Mouse (Mus musculus): ENCODE results near the gene Pigk. TPM values are rescaled to one million over a fixed set of nuclear protein-coding genes. Genes with fewer than 3 reads are reported as not detected.
"Not testable (repeated sequence)": the region's sequence is repeated elsewhere in the genome, so short reads cannot be mapped to it uniquely, and the experiment has no call there.

Gene Pigk
- total RNA-seq (2021): 10 to 100 TPM; 23.1 to 29.8 TPM
- long read RNA-seq, experiment 1, full-length matches to known transcripts: 30 of 35 reads
- long read RNA-seq, experiment 1, partial matches to known transcripts: 2 of 35 reads
- long read RNA-seq, experiment 1, other reads (novel, unspliced or antisense): 3 of 35 reads
- long read RNA-seq, experiment 2, full-length matches to known transcripts: 18 of 22 reads
- long read RNA-seq, experiment 2, partial matches to known transcripts: 1 of 22 reads
- long read RNA-seq, experiment 2, other reads (novel, unspliced or antisense): 3 of 22 reads

- peak; percentile 92 to 98 for DNase-seq
Observed at GRCm38 (mm10) chr3:152713991-152714902, at the start of gene Pigk. TSS of gene Pigk (plus strand) at chr3:152714100.

DNA sequence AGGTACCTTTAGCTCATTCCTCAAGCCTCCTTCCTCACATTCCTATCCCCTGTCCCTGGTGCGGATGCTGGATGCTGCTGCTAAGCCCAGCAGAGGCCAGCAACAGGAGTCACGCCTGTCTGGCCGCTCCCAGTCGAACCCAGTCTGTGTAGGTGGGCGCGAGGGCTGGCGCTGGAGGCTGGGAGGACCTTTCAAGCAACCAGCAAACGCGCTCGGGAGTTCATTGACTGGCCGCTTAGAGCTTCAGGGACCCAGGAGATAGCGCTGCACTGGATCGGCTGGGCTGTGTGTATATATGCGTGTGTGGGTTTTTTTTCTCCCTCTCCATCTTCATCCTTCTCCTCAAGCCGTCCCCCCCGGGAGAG, 46.9 kb upstream of the Pigk start:
- DNase-seq: no peak

DNA sequence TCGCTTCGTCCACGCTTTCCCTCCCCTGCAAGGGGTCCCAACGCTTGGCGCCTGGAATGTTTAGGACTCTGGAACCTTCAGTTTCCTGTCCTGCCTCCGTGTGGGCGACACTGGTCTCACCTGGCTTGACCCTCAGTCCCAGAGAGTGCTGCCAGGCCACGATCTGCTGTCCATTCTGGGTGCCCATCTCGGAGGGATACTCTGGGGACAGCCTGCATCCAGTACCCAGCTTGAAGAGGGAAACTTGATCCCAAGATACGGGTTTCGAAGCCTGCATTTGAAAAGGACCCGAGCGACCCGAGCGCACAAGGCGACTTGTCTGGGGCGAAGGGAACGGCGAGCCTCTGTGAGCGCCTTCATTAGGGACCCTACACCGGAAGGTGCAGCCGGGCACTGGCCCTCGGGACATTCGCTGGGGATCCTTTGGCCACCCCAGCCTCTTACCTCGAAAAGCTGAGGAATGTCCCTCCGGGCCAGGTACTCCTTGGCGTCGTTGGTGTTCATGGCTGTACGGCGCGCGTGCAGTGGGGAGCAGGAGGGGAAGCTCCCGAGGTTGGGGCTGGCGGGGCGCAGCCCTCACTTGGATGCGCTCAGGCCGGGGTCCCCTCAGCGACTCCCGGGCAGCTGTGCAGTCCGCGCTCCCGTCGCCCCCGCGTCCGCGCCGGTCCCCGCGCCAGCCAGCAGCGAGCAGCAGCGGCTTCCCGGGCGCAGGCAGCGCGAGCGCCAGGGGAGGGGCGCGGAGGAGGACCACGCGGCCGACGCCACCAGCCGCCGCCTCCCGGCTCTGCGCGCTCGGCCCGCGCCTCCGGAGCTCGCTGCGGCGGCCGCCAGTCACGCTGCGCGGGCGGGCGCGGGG, 46.3 kb upstream of the Pigk start:
- no peak for DNase-seq

- DNase-seq: no peak
Observed at GRCm38 (mm10) chr3:152668239-152668638, 45.7 kb upstream of the Pigk start, which contains the start of gene Ak5. TSS of gene Ak5 (minus strand) at chr3:152668360.

DNA sequence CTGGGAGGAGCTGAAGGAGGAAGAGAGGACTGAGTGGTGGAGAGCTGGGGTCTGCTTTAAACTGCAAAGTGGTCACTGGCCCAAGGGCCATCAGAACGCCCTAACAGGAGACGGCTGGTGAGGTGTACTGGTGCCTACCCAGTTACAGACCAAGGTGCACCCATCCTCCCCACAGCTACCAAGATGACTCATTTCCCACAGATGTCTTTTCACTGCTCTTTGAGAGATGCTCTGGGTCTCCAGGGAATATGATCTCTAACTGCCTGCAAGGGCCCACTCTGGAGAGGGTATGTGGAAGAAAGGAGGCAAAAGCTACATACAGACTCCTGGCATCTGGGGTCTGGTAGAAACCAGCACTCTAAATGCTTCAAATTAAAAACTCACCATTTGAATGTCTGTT, 45.1 kb upstream of the Pigk start:
- no peak for DNase-seq

- no peak for DNase-seq
Observed at GRCm38 (mm10) chr3:152669783-152670182, 44.1 kb upstream of the Pigk start.

DNA sequence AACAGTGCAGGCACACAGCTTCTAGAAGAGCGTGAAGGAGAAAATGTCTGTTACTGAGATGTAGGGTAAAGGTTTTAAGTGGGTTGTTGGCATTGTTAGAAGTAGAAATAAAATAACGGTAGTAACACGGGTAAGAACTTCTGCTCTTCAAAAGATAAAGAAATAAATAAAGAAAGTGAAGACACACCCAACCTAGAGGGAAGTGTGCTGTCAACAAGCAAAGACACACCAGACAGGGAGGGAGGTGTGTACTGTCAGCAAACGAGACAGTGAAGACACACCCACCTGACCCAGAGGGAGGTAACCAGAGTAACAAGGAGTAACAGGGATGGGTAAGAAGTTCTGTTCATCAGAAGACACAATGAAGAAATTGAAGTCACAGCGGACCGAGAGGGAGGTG, 39.2 kb upstream of the Pigk start:
- DNase-seq: no peak

DNA sequence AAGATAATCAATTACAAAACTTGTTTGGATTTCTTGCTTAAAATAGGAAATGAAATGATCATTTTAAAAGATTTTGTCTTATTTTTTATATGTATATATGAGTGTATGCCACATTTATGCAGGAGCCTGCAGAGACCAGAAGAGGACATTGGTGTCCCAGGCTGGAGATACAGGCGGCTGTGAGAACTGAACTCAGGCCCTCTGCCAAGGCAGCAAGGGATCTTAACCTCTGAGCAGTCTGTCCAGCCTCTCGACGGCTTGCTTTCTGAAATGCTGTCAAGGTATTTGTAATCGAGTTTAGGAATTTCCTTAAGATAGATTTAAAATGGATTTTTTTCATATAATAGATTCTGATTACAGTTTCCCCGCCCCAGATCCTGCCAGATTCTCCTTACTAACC, 25.4 kb upstream of the Pigk start:
- no peak for DNase-seq

DNA sequence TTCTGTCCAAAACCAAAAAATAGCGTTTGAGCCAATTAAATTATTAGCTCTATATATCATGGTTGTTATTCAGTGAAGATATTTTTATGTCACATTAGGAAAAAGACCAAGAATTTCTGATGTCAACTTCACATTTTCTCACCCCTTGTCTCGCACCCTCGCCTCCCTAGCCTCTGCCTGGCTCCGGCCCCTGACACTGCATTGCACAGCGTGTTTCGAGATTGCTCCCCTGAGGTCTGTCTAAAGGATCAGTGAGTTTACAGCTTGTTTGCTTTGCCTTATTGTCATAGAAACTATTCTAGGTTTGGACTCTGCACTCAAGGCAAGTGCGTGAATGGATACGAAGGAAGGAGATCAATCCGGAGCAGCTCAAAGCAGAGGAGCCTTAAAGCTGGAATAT, 24.8 kb upstream of the Pigk start:
- peak in 1 of 2 experiments; percentile 7 for DNase-seq

- no peak for DNase-seq
Observed at GRCm38 (mm10) chr3:152694950-152695349, 18.9 kb upstream of the Pigk start.

- DNase-seq: no peak
Observed at GRCm38 (mm10) chr3:152698017-152698416, 15.9 kb upstream of the Pigk start.

- no peak for DNase-seq
Observed at GRCm38 (mm10) chr3:152699261-152699660, 14.6 kb upstream of the Pigk start.

DNA sequence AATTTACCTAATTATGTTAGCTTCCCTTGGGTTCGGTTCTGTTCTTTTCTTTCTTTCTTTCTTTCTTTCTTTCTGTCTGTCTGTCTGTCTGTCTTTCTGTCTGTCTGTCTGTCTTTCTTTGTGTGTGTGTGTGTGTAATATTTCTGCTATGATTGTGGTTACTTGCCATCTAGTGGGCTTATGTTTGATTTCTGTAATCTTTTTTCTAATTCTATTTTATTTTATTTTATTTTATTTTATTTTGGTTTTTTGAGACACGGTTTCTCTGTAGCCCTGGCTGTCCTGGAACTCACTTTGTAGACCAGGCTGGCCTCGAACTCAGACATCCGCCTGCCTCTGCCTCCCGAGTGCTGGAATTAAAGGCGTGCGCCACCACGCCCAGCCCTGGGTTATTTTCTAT, 12.4 kb upstream of the Pigk start:
- DNase-seq: not testable (repeated sequence)

DNA sequence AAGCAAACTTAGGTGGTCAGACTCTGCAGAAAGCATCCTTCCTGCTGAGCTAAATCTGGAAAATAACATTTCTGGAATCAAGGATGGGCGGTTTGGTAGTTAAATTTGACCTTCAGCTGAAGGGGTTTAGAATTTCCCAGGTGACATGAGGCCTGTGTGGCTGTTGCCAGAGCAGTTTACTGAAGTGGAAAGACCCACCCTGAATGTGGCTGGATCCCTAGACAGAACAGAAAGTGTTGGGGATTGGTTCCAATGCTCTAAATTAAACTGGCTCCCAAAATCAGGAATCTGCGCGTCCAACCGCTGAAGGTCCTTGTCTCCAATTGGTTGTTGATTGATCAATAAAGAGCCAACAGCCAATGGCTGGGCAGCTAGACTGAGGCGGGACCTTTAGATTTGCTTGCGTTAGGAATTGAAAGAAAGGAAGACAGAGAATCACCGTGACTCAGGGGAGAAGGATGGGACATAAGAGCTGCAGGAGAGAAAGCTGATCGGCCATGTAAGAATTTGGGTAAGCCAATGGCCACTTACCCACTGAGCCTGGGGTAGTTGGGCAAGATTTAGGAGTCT, 11.5 kb upstream of the Pigk start:
- DNase-seq: no peak

DNA sequence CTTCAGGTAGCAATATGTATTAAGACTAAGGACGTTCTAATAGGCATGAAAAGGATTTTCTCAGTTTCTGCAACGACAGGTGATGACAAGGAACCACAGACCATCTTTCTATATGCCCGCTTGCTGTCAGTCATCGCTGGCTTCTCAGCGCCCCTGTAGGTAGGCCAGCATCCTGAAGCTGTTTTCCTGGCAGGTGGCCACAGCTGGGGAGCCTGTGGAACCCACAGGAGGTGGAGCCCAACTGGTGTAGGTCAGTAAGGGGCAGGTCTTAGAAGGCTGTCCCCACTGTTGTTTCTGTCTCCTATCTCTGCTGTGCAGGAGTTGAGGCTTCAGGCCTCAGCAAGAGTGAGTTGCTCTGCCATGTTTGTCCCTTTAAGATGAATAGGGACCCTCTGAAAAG, 8.1 kb upstream of the Pigk start:
- no peak for DNase-seq

- DNase-seq: no peak
Observed at GRCm38 (mm10) chr3:152706901-152707300, 7.0 kb upstream of the Pigk start.

GRCm38 (mm10) chr3:152707321-152707823, 6.5 kb upstream of the Pigk start:
- DNase-seq: no peak

GRCm38 (mm10) chr3:152709936-152710335, 4.0 kb upstream of the Pigk start:
- DNase-seq: no peak

GRCm38 (mm10) chr3:152712957-152713356, 943 bp upstream of the Pigk start:
- no peak for DNase-seq

GRCm38 (mm10) chr3:152721301-152721700, 7.4 kb downstream of the Pigk start:
- DNase-seq: no peak

GRCm38 (mm10) chr3:152722836-152723235, 8.9 kb downstream of the Pigk start:
- no peak for DNase-seq

GRCm38 (mm10) chr3:152724446-152724845, 10.5 kb downstream of the Pigk start:
- no peak for DNase-seq

All from heart, adult 18-20 months (tissue).